Mouse (Mus musculus) midbrain, embryonic 15.5 days (tissue): Measurements from ENCODE around the gene Pfkp. TPM values are rescaled to one million over a fixed set of nuclear protein-coding genes. Genes with fewer than 3 reads are reported as not detected.

Source experiments
- polyA plus RNA-seq: library from polyadenylated mRNA; unstranded; fragments of >200 nt; fragmentation: Nextera tagmentation; extraction: Ambion mirVana; gene quantifications from 2 replicates; pipeline ENCODE4 v1.2.1, GENCODE M21; 2015

Pfkp gene
- polyA plus RNA-seq, 1 experiment from 2014 or later = 418 TPM

Other genes starting within 250 kb of the Pfkp start
- gene Pitrm1, start 100.6 kb downstream of the Pfkp start, polyA plus RNA-seq = 44.9 and 49.9 TPM in 2 replicates